Mouse (Mus musculus) right cerebral cortex, postnatal 14 days (tissue): ENCODE measurements around the gene Ubl7.
A peak's percentile ranks its signal among the peaks of the same experiment; 100 is the strongest.

Experiments used
- DNase-seq: peaks from one replicate; pipeline ENCODE4 v3.0.0; 2022

Gene Ubl7

DNA sequence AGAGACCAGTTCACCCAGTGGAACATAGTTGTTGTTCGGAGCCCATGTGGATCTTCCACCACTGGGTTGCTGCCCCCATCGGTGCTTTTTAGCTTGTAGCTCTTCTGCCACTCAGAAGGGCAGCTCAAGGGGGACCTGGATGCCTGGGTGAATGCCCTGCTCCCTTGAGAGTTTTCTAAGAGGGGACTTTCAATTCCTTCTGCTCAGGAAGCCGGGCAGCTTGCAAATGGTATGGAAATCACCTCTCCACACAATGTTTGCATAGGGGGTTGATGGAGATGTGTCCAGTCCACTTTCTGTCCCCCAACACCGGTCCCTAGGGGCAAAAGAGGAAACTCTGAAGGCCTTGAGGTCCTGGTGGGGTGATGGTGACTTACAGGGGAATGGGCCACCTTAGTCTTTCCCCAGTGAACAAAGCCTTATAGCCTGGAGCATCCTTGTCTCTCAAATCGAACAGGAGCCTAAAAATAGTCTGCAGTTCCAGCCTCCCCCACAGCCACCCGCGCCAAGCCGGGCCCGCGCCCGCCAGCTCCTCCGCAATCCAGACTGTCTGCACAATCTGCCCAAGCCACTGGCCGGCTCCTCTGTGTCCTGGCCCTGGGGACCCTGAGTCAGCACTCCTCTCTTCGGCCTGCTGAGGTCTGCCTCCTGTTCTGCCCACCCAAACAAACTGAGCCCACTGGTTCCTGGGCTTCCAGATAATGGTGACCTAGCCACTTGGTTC lies 56.6 kb downstream of the Ubl7 start:
- DNase-seq = peak; percentile 63

DNA sequence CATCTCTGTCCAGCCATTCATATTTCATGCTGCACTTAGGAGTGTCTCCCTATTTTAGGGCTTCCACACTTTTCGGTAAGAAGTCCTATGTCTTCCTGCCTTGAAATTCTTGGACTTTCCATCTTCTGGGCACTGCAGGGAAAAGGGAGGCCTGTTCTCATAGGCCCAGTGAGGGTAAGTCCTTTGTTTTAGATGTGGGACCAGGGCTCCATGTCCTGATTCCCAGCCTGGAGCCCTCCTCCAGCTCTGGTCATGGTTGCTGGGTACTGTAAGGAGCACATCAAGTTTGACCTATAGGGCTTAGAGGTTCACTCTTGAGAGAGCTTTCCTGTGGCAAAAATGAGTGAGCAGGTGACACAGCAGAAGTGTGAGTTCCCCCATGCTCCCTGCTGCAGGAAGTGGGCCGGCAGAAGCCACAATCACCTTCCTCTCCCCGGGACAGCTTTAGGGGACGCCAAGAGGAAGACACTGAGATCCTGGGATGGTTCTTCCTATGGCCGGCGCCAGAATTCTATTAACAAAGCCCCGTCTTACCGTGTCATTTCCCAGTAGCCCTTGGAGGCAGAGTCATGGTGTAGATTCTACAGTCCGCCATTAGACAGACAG lies 57.5 kb downstream of the Ubl7 start:
- DNase-seq = no peak

GRCm38 (mm10) chr9:57968783-57969542 lies 58.2 kb downstream of the Ubl7 start:
- DNase-seq = no peak

DNA sequence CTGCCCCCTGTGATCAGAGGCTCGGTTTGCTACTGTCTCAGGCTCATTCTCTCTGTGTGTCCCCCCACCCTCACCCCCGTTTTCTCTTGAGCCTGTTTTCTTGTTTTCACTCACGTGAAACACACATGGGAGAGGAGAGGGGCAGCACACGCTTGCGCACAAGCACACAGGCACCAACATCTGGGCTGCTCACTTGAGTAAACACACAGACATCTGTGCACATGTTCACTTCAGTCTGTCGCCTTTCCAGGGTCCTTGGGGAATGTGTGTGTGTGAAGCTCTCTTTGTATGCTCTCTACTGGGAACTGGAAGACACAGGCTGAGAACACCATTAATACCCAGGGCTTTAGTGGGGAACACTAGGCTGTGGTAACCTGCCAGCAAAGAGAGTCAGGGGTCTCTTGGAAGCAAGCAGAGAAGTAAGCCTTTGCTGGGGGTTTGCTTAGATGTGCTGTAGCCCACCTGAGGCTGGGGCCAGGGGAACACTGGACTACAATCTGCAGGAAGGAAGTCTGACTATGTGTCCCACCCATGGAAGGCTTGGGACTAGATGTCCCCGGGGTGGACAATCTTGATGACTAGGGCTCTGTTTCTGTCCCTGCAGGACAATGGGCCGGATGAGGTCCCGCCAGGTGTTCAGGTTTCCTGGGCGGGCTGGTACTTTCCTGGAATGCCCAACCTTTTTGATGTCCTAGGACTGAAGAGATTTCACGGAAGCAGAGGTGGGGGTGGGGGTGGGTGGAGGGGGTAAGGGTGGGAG lies 59.1 kb downstream of the Ubl7 start:
- DNase-seq = no peak

DNA sequence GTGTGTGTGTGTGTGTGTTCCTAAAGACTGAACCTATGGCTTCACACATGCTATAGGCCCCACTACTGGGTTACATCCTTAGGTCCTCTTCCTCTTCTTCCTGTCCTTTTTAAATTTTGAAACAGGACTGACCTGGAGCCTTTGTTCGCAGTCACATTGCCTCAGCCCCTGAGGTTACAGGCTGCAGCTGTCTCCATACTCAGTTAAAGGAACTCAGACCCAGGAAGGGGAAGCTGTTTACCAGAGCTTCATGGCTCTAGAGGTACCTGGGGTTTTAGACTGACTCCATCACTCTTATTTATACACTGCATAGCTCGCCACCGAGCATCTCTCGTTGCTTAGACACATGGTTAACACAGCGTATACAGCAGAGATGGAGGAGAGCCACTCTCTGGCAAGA lies 60.6 kb downstream of the Ubl7 start:
- no peak for DNase-seq

DNA sequence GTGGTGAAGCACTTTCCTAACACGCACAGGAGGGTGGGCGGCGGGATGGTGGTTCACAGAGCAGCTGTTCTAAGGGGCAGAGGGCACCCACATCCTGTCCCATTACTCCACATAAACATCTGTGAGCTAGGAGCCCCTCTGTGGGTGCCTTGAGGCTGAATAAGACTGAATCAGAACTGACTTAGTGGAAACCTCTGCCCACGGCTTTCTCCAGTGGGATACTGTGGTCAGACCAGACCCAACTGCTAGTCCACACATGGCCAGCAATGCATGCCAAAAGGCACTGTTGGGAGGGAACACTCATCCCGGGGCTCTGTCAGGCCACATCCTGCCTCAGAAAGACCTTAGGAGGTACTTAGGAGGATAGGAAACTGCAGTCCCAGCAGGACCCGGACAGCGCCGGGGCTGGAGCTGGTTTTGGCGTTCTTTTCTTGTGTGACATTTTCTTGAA lies 61.4 kb downstream of the Ubl7 start:
- DNase-seq = no peak

DNA sequence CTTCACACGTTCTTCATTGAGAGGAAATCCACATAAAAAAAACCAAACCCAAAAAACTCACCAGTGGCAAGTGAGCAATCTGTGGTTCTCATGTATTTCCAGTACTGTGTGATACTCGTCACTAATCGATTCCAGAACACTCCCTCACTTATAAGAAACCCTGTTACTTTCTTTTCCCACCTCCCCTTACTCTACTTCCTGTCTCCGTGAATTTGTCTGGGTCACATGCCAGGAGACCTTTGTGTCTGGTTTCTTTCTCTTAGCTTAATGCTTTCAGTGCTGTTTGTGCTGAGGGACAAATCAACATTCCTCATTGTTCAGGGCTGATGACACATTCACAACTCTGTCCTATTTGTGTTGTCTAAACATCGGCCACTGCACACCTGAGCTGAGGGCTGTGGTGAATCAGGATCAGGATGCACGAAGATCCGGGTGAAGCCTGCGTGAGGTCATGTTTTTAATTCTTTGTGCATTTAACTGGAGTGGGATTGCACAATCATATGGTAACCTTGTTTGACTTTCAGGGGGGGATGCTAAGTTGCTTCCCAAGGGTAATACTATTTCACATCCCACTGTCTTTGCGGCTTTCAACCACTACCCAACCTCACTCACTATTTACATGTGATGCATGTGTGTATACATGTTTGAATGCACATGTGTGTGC lies 62.1 kb downstream of the Ubl7 start:
- no peak for DNase-seq

- no peak for DNase-seq
These were observed 62.8 kb downstream of the Ubl7 start for GRCm38 (mm10) chr9:57973440-57974066.

DNA sequence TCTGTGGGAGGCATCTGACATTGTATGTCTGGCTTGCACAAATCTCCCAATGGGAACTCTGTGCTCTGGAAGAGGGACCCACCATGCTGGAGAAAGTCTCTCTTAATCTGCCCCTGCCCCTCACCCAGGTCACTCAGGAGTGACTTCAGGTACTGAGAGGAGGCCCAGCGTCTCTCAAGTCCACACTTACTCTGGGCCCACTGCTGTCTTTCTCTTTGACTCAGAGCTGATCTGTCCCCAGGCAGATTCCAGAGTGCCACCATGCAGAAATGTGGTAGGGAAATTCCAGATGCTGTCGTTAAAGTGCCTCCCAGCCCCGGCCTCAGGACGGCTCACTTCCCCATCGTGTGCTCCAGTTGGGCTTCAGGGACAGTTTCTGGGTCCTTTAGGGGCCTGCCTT lies 63.4 kb downstream of the Ubl7 start:
- no peak for DNase-seq

- DNase-seq = no peak
These were observed 64.5 kb downstream of the Ubl7 start for GRCm38 (mm10) chr9:57975200-57975821.

DNA sequence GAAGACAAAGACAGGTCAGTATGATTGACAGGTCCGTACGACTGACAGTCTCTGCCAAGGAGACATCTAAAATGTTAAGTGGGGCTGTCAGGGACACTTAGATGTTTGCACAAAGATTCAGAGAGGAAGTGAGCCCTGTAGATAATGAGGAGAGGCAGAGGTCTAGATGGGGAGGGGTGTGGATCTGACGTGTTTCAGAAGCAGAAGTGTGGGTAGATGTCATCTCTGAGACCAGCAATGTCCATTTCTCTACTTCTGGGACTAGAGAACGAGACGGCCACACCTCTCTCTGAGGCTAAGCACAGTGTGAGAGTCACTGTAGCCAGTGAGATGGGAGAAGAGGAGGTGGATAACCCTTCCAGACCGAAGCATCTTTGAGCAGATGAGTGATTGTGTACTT lies 67.2 kb downstream of the Ubl7 start:
- DNase-seq = no peak

DNA sequence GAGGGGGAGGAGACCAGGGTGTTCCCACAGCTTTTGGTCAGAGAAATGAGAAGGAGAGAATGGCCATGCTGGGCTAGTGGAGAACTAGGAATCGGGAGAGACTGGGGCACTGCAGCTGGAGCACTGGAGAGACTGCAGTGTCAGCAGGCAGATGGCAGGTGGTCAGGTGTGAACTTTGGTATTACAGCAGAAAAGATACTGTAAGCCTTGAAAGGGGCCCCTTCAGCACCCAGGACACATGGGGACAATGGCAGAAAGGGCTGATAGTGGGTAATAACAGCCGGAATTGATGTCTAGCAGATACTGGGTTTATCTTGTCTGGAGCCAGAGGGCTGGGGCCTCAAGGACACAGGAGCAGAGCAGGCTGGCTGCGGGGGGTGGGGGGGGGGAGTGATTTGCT lies 68.1 kb downstream of the Ubl7 start:
- no peak for DNase-seq
